Mouse (Mus musculus) inflammation-experienced regulatory T-cells (primary cell): ENCODE data around the gene Taf6l. TPM values are rescaled to one million over a fixed set of nuclear protein-coding genes. Genes with fewer than 3 reads are reported as not detected.

Experiments
- polyA plus RNA-seq, 2 experiments: library from polyadenylated mRNA; unstranded; fragments of 100-300 nt; shearing (Covaris generic); gene quantifications; one replicate each; pipeline ENCODE4 v1.2.1; 2017

The Taf6l gene
- polyA plus RNA-seq: 10 to 100 TPM; 13.3 to 16.6 TPM

GRCm38 (mm10) chr19:8786008-8786781 is at the start of gene Taf6l:
Gene Taf6l (minus strand): TSS chr19:8786417.

DNA sequence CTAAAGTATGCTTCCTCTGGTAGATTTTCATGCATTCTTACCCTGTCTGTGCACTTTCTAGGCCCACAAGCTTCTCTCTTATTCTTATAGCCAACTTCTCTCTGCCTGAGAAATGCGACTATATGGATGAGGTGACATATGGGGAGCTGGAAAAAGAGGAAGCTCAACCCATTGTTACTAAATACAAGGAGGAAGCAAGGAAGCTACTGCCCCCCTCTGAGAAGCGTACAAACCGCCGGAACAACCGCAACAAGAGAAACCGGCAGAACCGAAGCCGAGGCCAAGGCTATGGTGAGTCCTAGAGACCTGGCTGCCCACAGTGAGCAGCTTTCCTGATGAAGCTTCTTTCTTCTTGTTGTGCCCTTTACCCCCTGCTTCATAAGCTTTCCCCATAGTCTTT is 43.4 kb upstream of the Taf6l start, which contains the start of gene AC129217.1:
AC129217.1 (plus strand) TSS at position 114 of the 400 bp plus-strand sequence.

GRCm38 (mm10) chr19:8819596-8820423 is 33.6 kb upstream of the Taf6l start, which contains the start of gene Hnrnpul2:
Gene Hnrnpul2 (plus strand): TSS chr19:8820010.

GRCm38 (mm10) chr19:8818801-8819595 is 32.8 kb upstream of the Taf6l start, which contains the start of gene Ttc9c:
Gene Ttc9c (minus strand): TSS chr19:8819333.

GRCm38 (mm10) chr19:8802130-8802821 is 16.1 kb upstream of the Taf6l start, which contains the start of gene Zbtb3:
Gene Zbtb3 (plus strand): TSS chr19:8802555.

DNA sequence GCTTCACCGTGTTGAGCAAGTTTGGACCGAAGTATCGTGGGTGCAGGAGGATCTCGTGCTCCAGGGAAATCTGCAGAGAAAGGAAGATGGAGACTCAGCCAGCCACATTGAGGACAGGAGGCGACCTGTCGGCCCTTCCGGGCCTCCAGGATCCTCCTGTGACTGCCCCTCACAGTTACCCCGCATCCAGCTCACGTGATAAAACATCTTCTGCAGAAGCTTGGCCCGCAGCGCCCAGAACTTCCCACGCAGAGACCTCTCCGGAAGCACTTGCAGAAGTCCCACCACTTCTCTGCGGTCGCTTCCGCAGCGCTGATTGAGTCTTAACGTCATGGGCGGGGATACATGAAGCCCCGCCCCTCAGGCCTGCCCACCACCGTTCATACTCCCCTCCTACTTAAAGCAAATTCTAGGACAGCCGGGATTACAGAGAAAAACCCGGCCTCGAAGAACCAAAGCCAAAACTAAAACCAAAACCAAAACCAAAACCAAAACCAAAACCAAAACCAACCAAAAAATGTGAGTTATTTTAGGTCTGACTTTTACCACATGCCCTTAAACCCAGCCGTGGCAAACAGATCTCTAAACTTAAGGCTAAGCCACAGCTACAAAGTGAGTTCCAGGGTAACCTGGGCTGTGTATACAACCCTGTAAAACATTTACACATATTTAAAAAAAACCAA is 12.2 kb upstream of the Taf6l start, which contains the start of gene Polr2g:
Polr2g (minus strand) TSS at position 314 of the 683 bp plus-strand sequence.

GRCm38 (mm10) chr19:8774086-8774835 is 12.0 kb downstream of the Taf6l start, which contains the start of gene Tmem179b:
Gene Tmem179b (minus strand): TSS chr19:8774467.

GRCm38 (mm10) chr19:8770567-8771270 is 15.5 kb downstream of the Taf6l start, which contains the start of gene Tmem223:
Gene Tmem223 (plus strand): TSS chr19:8770996.

DNA sequence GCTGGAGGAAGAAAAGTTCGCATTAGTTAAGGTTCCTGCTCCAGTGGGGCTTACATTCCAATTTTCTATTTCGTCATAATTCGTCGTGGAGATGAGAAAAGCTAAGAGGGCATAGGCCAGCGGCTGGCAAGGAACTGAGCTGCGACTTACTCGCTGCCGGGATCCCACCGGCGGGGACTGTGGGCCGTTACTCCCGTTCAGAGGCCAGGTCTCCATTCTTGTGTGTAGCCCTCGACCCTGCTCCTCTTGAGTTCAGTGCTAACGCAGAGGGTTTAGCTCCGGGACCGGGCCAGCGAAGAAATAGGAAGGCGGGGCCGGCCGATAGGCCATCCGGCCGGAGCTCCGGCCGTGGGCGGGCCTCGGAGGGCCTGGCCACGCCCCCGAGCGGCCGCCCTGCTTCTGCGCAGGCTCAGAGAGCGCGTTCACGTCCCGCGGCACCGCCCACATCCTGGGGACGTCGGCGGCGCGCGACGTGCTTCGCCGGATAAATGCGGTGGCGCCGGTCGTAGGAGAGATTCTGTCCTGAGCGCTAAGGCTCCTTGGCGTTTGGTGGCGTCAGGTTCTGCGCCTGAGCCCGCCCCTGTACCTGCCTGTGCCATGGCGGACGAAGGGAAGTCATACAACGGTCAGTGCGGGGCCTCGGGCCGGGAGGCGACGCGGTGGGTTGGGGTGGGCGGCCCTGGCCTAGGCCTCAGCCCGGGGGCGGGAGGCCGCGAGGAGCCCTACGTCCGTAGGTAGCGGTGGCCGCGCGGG is 29.4 kb downstream of the Taf6l start, which contains the start of gene Nxf1:
Nxf1 (plus strand) TSS at position 439 of the 753 bp plus-strand sequence.

DNA sequence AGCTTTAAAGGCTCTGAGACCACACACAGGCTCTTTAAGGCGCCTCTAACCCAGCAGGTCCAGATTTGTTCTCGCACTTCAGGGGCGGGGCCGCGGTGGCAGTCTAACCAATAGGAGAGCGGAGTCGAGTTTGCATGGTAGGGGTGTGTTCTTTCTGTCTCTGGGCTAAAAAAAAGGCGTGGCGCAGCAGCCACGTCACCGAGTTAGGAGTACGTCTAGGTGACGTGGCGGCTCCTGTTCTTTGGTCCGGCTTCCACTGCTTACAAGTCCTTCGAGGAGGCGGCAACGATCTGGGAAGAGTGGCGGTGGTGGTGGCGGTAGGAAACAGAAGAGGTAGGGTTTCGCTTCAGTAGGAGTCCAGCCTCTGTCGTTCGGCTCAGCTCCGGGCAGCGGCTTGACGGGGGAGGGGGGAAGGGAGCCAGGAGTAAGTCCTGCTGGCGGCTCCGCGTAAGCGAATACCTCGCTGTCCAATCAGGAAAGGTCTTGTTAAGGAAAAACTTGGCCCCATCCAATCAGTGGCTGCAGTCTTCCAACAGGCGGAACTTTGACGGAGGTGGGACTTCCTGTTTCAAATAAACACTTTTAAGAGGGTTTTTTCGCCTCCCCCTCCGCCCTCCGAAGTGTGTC is 44.9 kb downstream of the Taf6l start, which contains the start of gene Stx5a:
Stx5a (plus strand) TSS at position 171 of the 627 bp plus-strand sequence.

DNA sequence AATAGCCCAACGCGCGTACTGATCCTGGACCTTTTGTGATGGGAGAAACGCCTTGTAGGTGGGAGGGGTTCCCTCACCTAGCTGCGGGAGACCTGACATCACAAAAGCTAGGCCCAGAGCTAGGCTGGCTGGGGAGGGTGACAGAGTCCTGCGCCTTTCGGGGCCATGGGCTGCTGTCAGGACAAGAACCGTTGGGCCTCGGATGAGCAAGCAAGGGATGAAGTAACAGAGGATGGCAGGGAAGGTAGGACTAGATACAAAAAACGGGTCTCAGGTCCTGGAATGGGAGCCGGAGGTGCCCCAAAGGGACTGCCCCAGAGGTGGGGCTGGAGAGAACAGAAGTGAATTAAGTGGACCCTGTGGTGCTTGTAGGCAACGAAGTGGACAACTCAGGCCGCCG is 45.6 kb downstream of the Taf6l start, which contains the start of gene 1700092M07Rik:
1700092M07Rik (plus strand) TSS at position 116 of the 400 bp plus-strand sequence.

GRCm38 (mm10) chr19:8735389-8736159 is 50.6 kb downstream of the Taf6l start, which contains the start of gene Wdr74:
Gene Wdr74 (plus strand): TSS chr19:8735827.

Other genes with a start within 250 kb of the Taf6l start
- gene Slc22a8, start 195.2 kb downstream of the Taf6l start, polyA plus RNA-seq: 1 to 10 TPM in 1 of 2 experiments, under 1 TPM in 1; 0.12 to 1.8 TPM
- under 1 TPM; 0.06 to 0.58 TPM for gene Slc22a6, start 168.4 kb downstream of the Taf6l start, polyA plus RNA-seq
- gene Chrm1, start 122.6 kb downstream of the Taf6l start, polyA plus RNA-seq: under 1 TPM; 0.07 to 0.15 TPM
- 100 to 1,000 TPM; 155 to 158 TPM for gene Slc3a2, start 63.0 kb downstream of the Taf6l start, polyA plus RNA-seq
- gene Wdr74, start 50.6 kb downstream of the Taf6l start, polyA plus RNA-seq: 10 to 100 TPM; 67.5 to 85.9 TPM
- under 1 TPM in 1 of 2 experiments, not detected in 1; 0.60 TPM for gene 1700092M07Rik, start 45.7 kb downstream of the Taf6l start, polyA plus RNA-seq
- 100 to 1,000 TPM; 143 to 155 TPM for gene Stx5a, start 45.0 kb downstream of the Taf6l start, polyA plus RNA-seq
- 100 to 1,000 TPM; 255 to 317 TPM for gene Nxf1, start 29.3 kb downstream of the Taf6l start, polyA plus RNA-seq
- gene Tmem223, start 15.4 kb downstream of the Taf6l start, polyA plus RNA-seq: 10 to 100 TPM; 88.2 to 88.6 TPM
- gene Tmem179b, start 11.9 kb downstream of the Taf6l start, polyA plus RNA-seq: 100 to 1,000 TPM; 159 to 171 TPM
- 100 to 1,000 TPM; 140 to 144 TPM for gene Polr2g, start 12.2 kb upstream of the Taf6l start, polyA plus RNA-seq
- gene Zbtb3, start 16.1 kb upstream of the Taf6l start, polyA plus RNA-seq: 1 to 10 TPM; 2.7 to 4.7 TPM
- 10 to 100 TPM; 41.8 to 55.6 TPM for gene Ttc9c, start 32.9 kb upstream of the Taf6l start, polyA plus RNA-seq
- gene Hnrnpul2, start 33.6 kb upstream of the Taf6l start, polyA plus RNA-seq: 10 to 100 TPM in 1 of 2 experiments, 1 to 10 TPM in 1; 8.6 to 15.5 TPM
- not detected for gene AC129217.1, start 43.4 kb upstream of the Taf6l start, polyA plus RNA-seq
- gene Bscl2, start 51.0 kb upstream of the Taf6l start, polyA plus RNA-seq: 10 to 100 TPM; 87.2 to 89.9 TPM
- under 1 TPM; 0.29 to 0.80 TPM for gene Gng3, start 52.8 kb upstream of the Taf6l start, polyA plus RNA-seq
- 1 to 10 TPM in 1 of 2 experiments, not detected in 1; 1.2 TPM for gene Lrrn4cl, start 64.4 kb upstream of the Taf6l start, polyA plus RNA-seq
- gene Ubxn1, start 85.1 kb upstream of the Taf6l start, polyA plus RNA-seq: 100 to 1,000 TPM; 145 to 156 TPM
- 10 to 100 TPM; 71.1 to 77.2 TPM for gene Uqcc3, start 94.5 kb upstream of the Taf6l start, polyA plus RNA-seq
- gene Lbhd1, start 97.3 kb upstream of the Taf6l start, polyA plus RNA-seq: 100 to 1,000 TPM in 1 of 2 experiments, 10 to 100 TPM in 1; 99.3 to 105 TPM
- not detected for gene Gm49403, start 97.5 kb upstream of the Taf6l start, polyA plus RNA-seq
- gene 1810009A15Rik, start 102.4 kb upstream of the Taf6l start, polyA plus RNA-seq: 10 to 100 TPM; 39.7 to 55.4 TPM
- gene Gm49416, start 102.5 kb upstream of the Taf6l start, polyA plus RNA-seq: not detected
- 10 to 100 TPM; 35.8 to 44.9 TPM for gene Ints5, start 106.6 kb upstream of the Taf6l start, polyA plus RNA-seq
- 100 to 1,000 TPM; 108 to 118 TPM for gene Ganab, start 111.7 kb upstream of the Taf6l start, polyA plus RNA-seq
- 10 to 100 TPM; 52.1 to 63.5 TPM for gene B3gat3, start 134.0 kb upstream of the Taf6l start, polyA plus RNA-seq
- 10 to 100 TPM; 10.2 to 16.3 TPM for gene Rom1, start 142.9 kb upstream of the Taf6l start, polyA plus RNA-seq
- 100 to 1,000 TPM in 1 of 2 experiments, 10 to 100 TPM in 1; 77.4 to 100 TPM for gene Eml3, start 143.1 kb upstream of the Taf6l start, polyA plus RNA-seq
- gene Mta2, start 155.5 kb upstream of the Taf6l start, polyA plus RNA-seq: 100 to 1,000 TPM; 231 to 276 TPM
- 10 to 100 TPM; 37.6 to 40.5 TPM for gene Tut1, start 167.4 kb upstream of the Taf6l start, polyA plus RNA-seq
- gene Eef1g, start 180.6 kb upstream of the Taf6l start, polyA plus RNA-seq: 100 to 1,000 TPM; 264 to 300 TPM
- gene Ahnak, start 202.9 kb upstream of the Taf6l start, polyA plus RNA-seq: 10 to 100 TPM; 58.4 to 93.3 TPM